Mouse (Mus musculus): ENCODE data around the gene Msto1.

The Msto1 gene

GRCm38 (mm10) chr3:88893011-88893410 is 20.8 kb downstream of the Msto1 start:
- 96% methylated on average over 7 of the region's 7 CpGs for WGBS

DNA sequence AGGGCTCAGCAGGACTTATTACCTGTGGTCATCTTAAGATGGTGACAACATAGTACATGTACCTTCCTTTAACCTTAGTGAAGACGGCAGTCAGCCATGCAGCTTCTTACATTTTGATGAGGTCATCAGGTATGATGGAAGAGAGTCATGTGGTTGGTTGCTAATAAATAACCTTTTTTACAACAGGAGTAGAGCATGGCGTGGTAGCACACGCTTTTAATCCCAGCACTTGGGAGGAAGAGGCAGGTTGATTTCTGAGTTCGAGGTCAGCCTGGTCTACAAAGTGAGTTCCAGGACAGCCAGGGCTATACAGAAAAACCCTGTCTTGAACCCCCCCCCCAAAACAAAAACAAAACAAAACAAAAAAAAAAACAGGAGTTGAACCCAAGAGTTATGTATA is 31.3 kb downstream of the Msto1 start:
- WGBS: 96% methylated on average over 4 of the region's 4 CpGs

GRCm38 (mm10) chr3:88868449-88868848 is 45.4 kb downstream of the Msto1 start:
- WGBS: 100% methylated on average over 3 of the region's 4 CpGs

GRCm38 (mm10) chr3:88867177-88867576 is 46.6 kb downstream of the Msto1 start:
- WGBS: no CpG with 5 or more reads among the region's 8 CpGs

DNA sequence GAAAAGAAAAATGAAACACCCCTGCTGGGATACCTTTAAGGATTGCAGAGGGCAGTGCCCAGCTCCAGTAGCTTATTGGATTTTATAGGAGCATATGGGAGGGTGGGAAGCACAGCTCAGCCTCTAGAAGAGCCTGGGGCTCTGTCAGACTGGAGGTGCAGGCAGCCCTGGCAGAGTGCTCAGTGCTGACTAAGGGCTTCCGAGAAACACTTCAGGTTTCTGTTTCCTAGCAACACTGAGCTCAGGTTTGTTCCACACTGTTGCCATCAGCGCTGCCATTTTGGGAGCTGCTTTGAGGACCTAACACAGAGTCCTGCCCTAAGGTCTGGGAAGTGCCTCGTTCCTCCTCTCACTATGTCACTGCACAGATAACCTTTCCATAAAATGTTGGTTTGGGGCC is 47.1 kb downstream of the Msto1 start:
- WGBS: no CpG with 5 or more reads among the region's 3 CpGs

DNA sequence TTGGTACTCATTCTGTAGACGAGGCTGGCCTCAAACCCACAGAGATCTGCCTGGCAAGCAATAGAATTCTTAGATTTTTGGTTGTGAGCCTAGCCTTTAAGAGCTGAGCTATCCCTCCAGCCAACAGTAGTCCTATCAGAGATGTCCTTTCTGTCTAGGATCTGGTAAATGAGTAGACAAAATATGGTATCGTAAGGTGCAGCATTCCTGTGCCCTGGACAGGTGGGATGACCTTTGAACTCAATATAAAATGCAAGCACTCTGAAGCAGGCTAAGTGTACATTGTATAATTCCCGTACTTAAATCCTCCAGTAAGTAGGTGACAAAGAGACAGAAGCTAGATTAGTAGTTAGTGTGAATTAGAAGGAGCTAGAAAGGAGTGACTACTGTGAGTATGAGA is 51.7 kb downstream of the Msto1 start:
- 92% methylated on average over 3 of the region's 3 CpGs for WGBS

DNA sequence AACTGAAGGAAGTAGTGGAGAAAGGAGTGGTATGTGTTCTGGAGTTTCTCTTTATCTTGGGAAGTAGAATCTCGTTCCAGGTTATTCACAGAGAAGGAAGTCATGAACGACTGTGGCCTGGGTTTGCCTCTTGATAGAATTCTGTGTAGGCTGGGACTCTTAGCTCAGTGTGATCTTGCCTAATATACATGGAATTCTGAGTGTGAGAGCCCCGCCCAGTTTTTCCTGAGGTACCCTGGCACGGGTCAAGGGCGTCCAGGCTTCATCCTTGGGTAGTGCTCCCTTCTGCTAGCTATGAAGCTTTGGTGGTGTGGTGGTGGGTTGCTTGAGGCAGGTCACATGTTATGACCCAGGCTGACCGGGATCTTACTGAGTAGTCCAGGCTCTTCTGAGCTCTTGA is 58.0 kb downstream of the Msto1 start:
- 86% methylated on average over 6 of the region's 6 CpGs for WGBS

Measured in cerebral cortex, adult 2 months (tissue).